Mouse (Mus musculus): ENCODE results near the gene Tpm3-rs7. TPM values are rescaled to one million over a fixed set of nuclear protein-coding genes. Genes with fewer than 3 reads are reported as not detected.
"Not testable (repeated sequence)": the region's sequence is repeated elsewhere in the genome, so short reads cannot be mapped to it uniquely, and the experiment has no call there.

Tpm3-rs7 gene
- 7.4 and 8.2 TPM in 2 replicates for polyA plus RNA-seq (2014; fragmentation: Nextera tagmentation; extraction: Ambion mirVana)

DNA sequence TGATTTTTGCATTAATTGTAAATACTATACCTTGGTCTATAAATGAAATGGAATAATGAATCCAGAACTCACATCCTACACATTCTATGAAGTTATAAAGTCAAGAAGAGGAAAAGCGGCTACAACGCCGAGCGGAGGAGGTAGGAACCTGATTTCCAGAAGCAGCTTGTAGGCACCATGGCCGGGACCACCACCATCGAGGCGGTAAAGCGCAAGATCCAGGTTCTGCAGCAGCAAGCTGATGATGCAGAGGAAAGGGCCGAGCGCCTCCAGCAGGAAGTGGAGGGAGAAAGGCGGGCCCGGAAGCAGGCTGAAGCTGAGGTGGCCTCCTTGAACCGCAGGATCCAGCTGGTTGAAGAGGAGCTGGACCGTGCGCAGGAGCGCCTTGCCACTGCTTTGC lies at the start of gene Tpm3-rs7:
Tpm3-rs7 (plus strand) TSS at position 110 of the 400 bp plus-strand sequence.
- not testable (repeated sequence) for ATAC-seq (ENCODE audit: low FRiP score)

DNA sequence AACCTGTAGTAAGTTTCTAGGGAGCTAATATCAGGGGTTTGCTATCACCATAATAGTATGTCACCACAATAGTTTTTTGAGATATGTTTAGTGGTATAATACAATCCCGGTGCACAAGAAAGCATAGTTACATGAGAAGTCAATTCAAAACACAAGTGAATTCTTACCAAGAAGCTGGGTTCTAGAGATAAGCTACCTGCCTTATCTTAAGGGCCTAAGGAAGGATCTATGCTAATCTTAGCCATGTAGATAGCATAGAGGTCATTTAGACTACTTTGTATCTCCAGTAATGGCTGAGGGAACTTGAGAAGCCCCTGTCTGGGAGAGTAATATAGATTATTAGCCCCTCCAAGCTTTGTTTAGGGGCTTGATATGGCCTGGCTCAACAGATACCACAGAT lies 2.6 kb downstream of the Tpm3-rs7 start:
- Histone ChIP-seq H3K4me3 (ENCODE audit: low read depth, low read length) (no peak overlapping the region), H3K9ac (ENCODE audit: low read depth, low read length) (no peak overlapping the region), H3K27me3 (ENCODE audit: control insufficient read depth, insufficient read depth, low read length) (no peaks in the 10 kb centered on the region), H3K4me2 (replicated peaks; ENCODE audit: low read depth, low read length) (no peak overlapping the region), H3K36me3 (ENCODE audit: control insufficient read depth, insufficient read depth, low read length) (no peaks in the 10 kb centered on the region), H3K9me3 (ENCODE audit: control insufficient read depth, low read length) (no peaks in the 10 kb centered on the region), H3K4me1 (replicated peaks; ENCODE audit: control insufficient read depth, insufficient read depth, low read length) (no peaks in the 10 kb centered on the region), H3K27ac (ENCODE audit: low read depth, low read length) (no peak overlapping the region)
- DNase-seq (ENCODE audit: low spot score) (no peak), ATAC-seq (ENCODE audit: low FRiP score) (no peak)
- WGBS = 89% methylated on average over 1 of the region's 1 CpGs

More for the DNA sequence above, at the start of gene Tpm3-rs7:
- H3K9me3 ChIP-seq (ENCODE audit: control insufficient read depth, low read length); H3K4me3 ChIP-seq (ENCODE audit: low read depth, low read length); H3K9ac ChIP-seq (ENCODE audit: low read depth, low read length); H3K4me1 ChIP-seq (replicated peaks; ENCODE audit: control insufficient read depth, insufficient read depth, low read length); H3K27ac ChIP-seq (ENCODE audit: low read depth, low read length); H3K36me3 ChIP-seq (ENCODE audit: control insufficient read depth, insufficient read depth, low read length); DNase-seq (ENCODE audit: low spot score); H3K27me3 ChIP-seq (ENCODE audit: control insufficient read depth, insufficient read depth, low read length); H3K4me2 ChIP-seq (replicated peaks; ENCODE audit: low read depth, low read length): not testable (repeated sequence)
- 96% methylated on average over 15 of the region's 16 CpGs for WGBS

GRCm38 (mm10) chr14:113363361-113363760 lies 49.0 kb downstream of the Tpm3-rs7 start:
- 100% methylated on average over 1 of the region's 1 CpGs for WGBS
- ATAC-seq (ENCODE audit: low FRiP score) (no peak), DNase-seq (ENCODE audit: low spot score) (no peak)
- Histone ChIP-seq H3K27ac (ENCODE audit: low read depth, low read length) (no peak overlapping the region), H3K36me3 (ENCODE audit: control insufficient read depth, insufficient read depth, low read length) (no peaks in the 10 kb centered on the region), H3K9me3 (ENCODE audit: control insufficient read depth, low read length) (no peaks in the 10 kb centered on the region), H3K9ac (ENCODE audit: low read depth, low read length) (no peak overlapping the region), H3K4me2 (replicated peaks; ENCODE audit: low read depth, low read length) (no peak overlapping the region), H3K27me3 (ENCODE audit: control insufficient read depth, insufficient read depth, low read length) (no peaks in the 10 kb centered on the region), H3K4me3 (ENCODE audit: low read depth, low read length) (no peak overlapping the region), H3K4me1 (replicated peaks; ENCODE audit: control insufficient read depth, insufficient read depth, low read length) (no peaks in the 10 kb centered on the region)

All from hindbrain, embryonic 11.5 days (tissue).